Mouse (Mus musculus): ENCODE results near the gene Olfr1016. TPM values are rescaled to one million over a fixed set of nuclear protein-coding genes. Genes with fewer than 3 reads are reported as not detected.

The Olfr1016 gene
- polyA plus RNA-seq, 1 experiment from 2014 or later: not detected

- no peak within 1 kb of the TSS for H3K4me3 ChIP-seq (ENCODE audit: low read depth, low read length)
- DNase-seq (ENCODE audit: low spot score) (no peak), ATAC-seq (replicated peaks; ENCODE audit: insufficient number of reproducible peaks, low FRiP score, low TSS enrichment, low read depth) (no peak)
- H3K27me3 ChIP-seq (ENCODE audit: control insufficient read depth, insufficient read depth, low read length): no peaks in the 10 kb centered on the region
- no peaks in the 10 kb centered on the region for H3K36me3 ChIP-seq (replicated peaks; ENCODE audit: control insufficient read depth, insufficient read depth, low read depth, low read length)
- H3K9ac ChIP-seq (replicated peaks; ENCODE audit: low read length): no peak within 1 kb of the TSS
- H3K4me2 ChIP-seq (ENCODE audit: low read depth, low read length): no peak within 1 kb of the TSS
- no peak within 1 kb of the TSS for H3K27ac ChIP-seq (replicated peaks; ENCODE audit: low read depth, low read length)
- H3K9me3 ChIP-seq (replicated peaks; ENCODE audit: control insufficient read depth, low read length): no peaks in the 10 kb centered on the region
- H3K4me1 ChIP-seq (ENCODE audit: control insufficient read depth, insufficient read depth, low read length): no peaks in the 10 kb centered on the region
These were observed 35.5 kb downstream of the Olfr1016 start, which contains the start of gene Olfr1013 for GRCm38 (mm10) chr2:85766798-85767197. Gene Olfr1013, plus strand, starts transcription at chr2:85767098.

- H3K36me3 ChIP-seq (replicated peaks; ENCODE audit: control insufficient read depth, insufficient read depth, low read depth, low read length): no peaks in the 10 kb centered on the region
- no peak within 1 kb of the TSS for H3K4me2 ChIP-seq (ENCODE audit: low read depth, low read length)
- H3K27ac ChIP-seq (replicated peaks; ENCODE audit: low read depth, low read length): no peak within 1 kb of the TSS
- DNase-seq (ENCODE audit: low spot score) (no peak), ATAC-seq (replicated peaks; ENCODE audit: insufficient number of reproducible peaks, low FRiP score, low TSS enrichment, low read depth) (no peak)
- H3K4me3 ChIP-seq (ENCODE audit: low read depth, low read length): no peak within 1 kb of the TSS
- H3K9ac ChIP-seq (replicated peaks; ENCODE audit: low read length): no peak within 1 kb of the TSS
- no peaks in the 10 kb centered on the region for H3K27me3 ChIP-seq (ENCODE audit: control insufficient read depth, insufficient read depth, low read length)
- no peaks in the 10 kb centered on the region for H3K9me3 ChIP-seq (replicated peaks; ENCODE audit: control insufficient read depth, low read length)
- H3K4me1 ChIP-seq (ENCODE audit: control insufficient read depth, insufficient read depth, low read length): no peaks in the 10 kb centered on the region
- 80% methylated on average over 1 of the region's 1 CpGs for WGBS
These were observed 39.7 kb downstream of the Olfr1016 start, which contains the start of gene Olfr1012 for GRCm38 (mm10) chr2:85762666-85763065. Gene Olfr1012, minus strand, starts transcription at chr2:85762766.

GRCm38 (mm10) chr2:85753822-85754221 lies 48.5 kb downstream of the Olfr1016 start:
- WGBS: 83% methylated on average over 4 of the region's 4 CpGs
- Histone ChIP-seq H3K27me3 (ENCODE audit: control insufficient read depth, insufficient read depth, low read length) (no peaks in the 10 kb centered on the region), H3K4me1 (ENCODE audit: control insufficient read depth, insufficient read depth, low read length) (no peaks in the 10 kb centered on the region), H3K27ac (replicated peaks; ENCODE audit: low read depth, low read length) (no peak overlapping the region), H3K9me3 (replicated peaks; ENCODE audit: control insufficient read depth, low read length) (no peaks in the 10 kb centered on the region), H3K36me3 (replicated peaks; ENCODE audit: control insufficient read depth, insufficient read depth, low read depth, low read length) (no peaks in the 10 kb centered on the region), H3K4me3 (ENCODE audit: low read depth, low read length) (no peak overlapping the region), H3K9ac (replicated peaks; ENCODE audit: low read length) (no peak overlapping the region), H3K4me2 (ENCODE audit: low read depth, low read length) (no peak overlapping the region)
- DNase-seq (ENCODE audit: low spot score) (no peak), ATAC-seq (replicated peaks; ENCODE audit: insufficient number of reproducible peaks, low FRiP score, low TSS enrichment, low read depth) (no peak)

Other genes starting within 250 kb of the Olfr1016 start
- gene Olfr996, start 223.3 kb downstream of the Olfr1016 start, polyA plus RNA-seq (2014; fragmentation: Nextera tagmentation; extraction: Ambion mirVana): not detected in 2 replicates
- gene Olfr998, start 213.6 kb downstream of the Olfr1016 start, polyA plus RNA-seq (2014; fragmentation: Nextera tagmentation; extraction: Ambion mirVana): not detected in 2 replicates
- not detected in 2 replicates for gene Olfr1000, start 190.6 kb downstream of the Olfr1016 start, polyA plus RNA-seq (2014; fragmentation: Nextera tagmentation; extraction: Ambion mirVana)
- gene Olfr1002, start 151.8 kb downstream of the Olfr1016 start, polyA plus RNA-seq (2014; fragmentation: Nextera tagmentation; extraction: Ambion mirVana): not detected in 2 replicates
- not detected in 2 replicates for gene Olfr154, start 138.1 kb downstream of the Olfr1016 start, polyA plus RNA-seq (2014; fragmentation: Nextera tagmentation; extraction: Ambion mirVana)
- not detected in 2 replicates for gene Olfr1006, start 123.8 kb downstream of the Olfr1016 start, polyA plus RNA-seq (2014; fragmentation: Nextera tagmentation; extraction: Ambion mirVana)
- gene Olfr1008, start 113.1 kb downstream of the Olfr1016 start, polyA plus RNA-seq (2014; fragmentation: Nextera tagmentation; extraction: Ambion mirVana): not detected in 2 replicates
- gene Olfr1009, start 87.1 kb downstream of the Olfr1016 start, polyA plus RNA-seq (2014; fragmentation: Nextera tagmentation; extraction: Ambion mirVana): not detected in 2 replicates
- gene Olfr1012, start 39.8 kb downstream of the Olfr1016 start, polyA plus RNA-seq (2014; fragmentation: Nextera tagmentation; extraction: Ambion mirVana): not detected in 2 replicates
- gene Olfr1013, start 35.4 kb downstream of the Olfr1016 start, polyA plus RNA-seq (2014; fragmentation: Nextera tagmentation; extraction: Ambion mirVana): not detected in 2 replicates
- gene Olfr1014, start 29.8 kb downstream of the Olfr1016 start, polyA plus RNA-seq (2014; fragmentation: Nextera tagmentation; extraction: Ambion mirVana): not detected in 2 replicates
- gene Olfr1015, start 20.5 kb downstream of the Olfr1016 start, polyA plus RNA-seq (2014; fragmentation: Nextera tagmentation; extraction: Ambion mirVana): 0.14 TPM in 1 of 2 replicates, not detected in the other
- gene Olfr1018, start 15.9 kb upstream of the Olfr1016 start, polyA plus RNA-seq (2014; fragmentation: Nextera tagmentation; extraction: Ambion mirVana): not detected in 2 replicates
- not detected in 2 replicates for gene Olfr1019, start 42.9 kb upstream of the Olfr1016 start, polyA plus RNA-seq (2014; fragmentation: Nextera tagmentation; extraction: Ambion mirVana)
- not detected in 2 replicates for gene Olfr1020, start 44.5 kb upstream of the Olfr1016 start, polyA plus RNA-seq (2014; fragmentation: Nextera tagmentation; extraction: Ambion mirVana)
- not detected in 2 replicates for gene Olfr1022, start 66.0 kb upstream of the Olfr1016 start, polyA plus RNA-seq (2014; fragmentation: Nextera tagmentation; extraction: Ambion mirVana)
- not detected in 2 replicates for gene Olfr1023, start 83.1 kb upstream of the Olfr1016 start, polyA plus RNA-seq (2014; fragmentation: Nextera tagmentation; extraction: Ambion mirVana)
- not detected in 2 replicates for gene Olfr1024, start 102.5 kb upstream of the Olfr1016 start, polyA plus RNA-seq (2014; fragmentation: Nextera tagmentation; extraction: Ambion mirVana)
- not detected in 2 replicates for gene Olfr1025-ps1, start 112.6 kb upstream of the Olfr1016 start, polyA plus RNA-seq (2014; fragmentation: Nextera tagmentation; extraction: Ambion mirVana)
- 0.18 and 0.22 TPM in 2 replicates for gene Olfr1026, start 119.0 kb upstream of the Olfr1016 start, polyA plus RNA-seq (2014; fragmentation: Nextera tagmentation; extraction: Ambion mirVana)
- gene Olfr1028, start 147.9 kb upstream of the Olfr1016 start, polyA plus RNA-seq (2014; fragmentation: Nextera tagmentation; extraction: Ambion mirVana): not detected in 2 replicates
- gene Olfr1029, start 171.4 kb upstream of the Olfr1016 start, polyA plus RNA-seq (2014; fragmentation: Nextera tagmentation; extraction: Ambion mirVana): not detected in 2 replicates
- not detected in 2 replicates for gene Olfr1030, start 176.7 kb upstream of the Olfr1016 start, polyA plus RNA-seq (2014; fragmentation: Nextera tagmentation; extraction: Ambion mirVana)
- gene Olfr1031, start 187.8 kb upstream of the Olfr1016 start, polyA plus RNA-seq (2014; fragmentation: Nextera tagmentation; extraction: Ambion mirVana): not detected in 2 replicates
- not detected in 2 replicates for gene Olfr1032, start 203.0 kb upstream of the Olfr1016 start, polyA plus RNA-seq (2014; fragmentation: Nextera tagmentation; extraction: Ambion mirVana)
- 0.06 TPM in 1 of 2 replicates, not detected in the other for gene Olfr1033, start 218.1 kb upstream of the Olfr1016 start, polyA plus RNA-seq (2014; fragmentation: Nextera tagmentation; extraction: Ambion mirVana)
- 0.10 TPM in 1 of 2 replicates, not detected in the other for gene Olfr1034, start 243.3 kb upstream of the Olfr1016 start, polyA plus RNA-seq (2014; fragmentation: Nextera tagmentation; extraction: Ambion mirVana)